Mouse (Mus musculus) MEL (cell line): ENCODE data around the gene Mblac1. TPM values are rescaled to one million over a fixed set of nuclear protein-coding genes. Genes with fewer than 3 reads are reported as not detected.

ENCODE experiments used
- DNase-seq: peaks from one replicate; pipeline ENCODE4 v3.0.0; 2011; ENCODE audit warnings: low read depth, low spot score
- H3K27ac ChIP-seq: 2 replicates; pipeline ENCODE4 v1.5.1; 2012; ENCODE audit warnings: low read depth, mild to moderate bottlenecking, control low read depth, low read length, moderate library complexity; ENCODE audit not compliant: control insufficient read depth
- H3K27me3 ChIP-seq, 2 experiments: fragments of 150-350 bp in 1 of 2; sonication (generic) in 1 of 2; 2 replicates each; pipeline ENCODE4 v1.6.1; 2012; ENCODE audit warnings: low read length in 2 of 2, mild to moderate bottlenecking in 2 of 2, improper control_type of control experiment in 1 of 2, moderate library complexity in 1 of 2; ENCODE audit not compliant: insufficient read depth in 2 of 2, control insufficient read depth in 1 of 2
- H3K36me3 ChIP-seq, 2 experiments: 2 replicates each; pipeline ENCODE4 v1.6.1; 2012 to 2014; ENCODE audit warnings: low read length in 2 of 2, improper control_type of control experiment in 1 of 2, inconsistent platforms in 1 of 2, mild to moderate bottlenecking in 1 of 2; ENCODE audit not compliant: insufficient read depth in 2 of 2, control insufficient read depth in 1 of 2
- H3K4me1 ChIP-seq, 2 experiments: fragments of 150-350 bp in 1 of 2; sonication (generic) in 1 of 2; 2 replicates each; pipeline ENCODE4 v1.6.1; 2012; ENCODE audit warnings: low read length in 2 of 2, improper control_type of control experiment in 1 of 2, mild to moderate bottlenecking in 1 of 2; ENCODE audit not compliant: insufficient read depth in 2 of 2, control insufficient read depth in 1 of 2
- H3K4me3 ChIP-seq, 2 experiments: fragments of 150-350 bp in 1 of 2; sonication (generic) in 1 of 2; 2 replicates each; pipeline ENCODE4 v1.5.1; 2012; ENCODE audit warnings: low read depth in 2 of 2, low read length in 2 of 2, mild to moderate bottlenecking in 2 of 2, moderate library complexity in 2 of 2, control low read depth in 1 of 2, improper control_type of control experiment in 1 of 2; ENCODE audit not compliant: control insufficient read depth in 1 of 2, insufficient read depth in 1 of 2
- H3K79me2 ChIP-seq: 2 replicates; pipeline ENCODE4 v1.6.1; 2012; ENCODE audit warnings: mild to moderate bottlenecking, low read length, moderate library complexity; ENCODE audit not compliant: control insufficient read depth, poor library complexity, insufficient read depth
- H3K9ac ChIP-seq: 2 replicates; pipeline ENCODE4 v1.6.1; 2012; ENCODE audit warnings: low read depth, mild to moderate bottlenecking, control low read depth, low read length, moderate library complexity; ENCODE audit not compliant: control insufficient read depth, poor library complexity, severe bottlenecking
- H3K9me3 ChIP-seq: fragments of 150-350 bp; sonication (generic); replicated peaks from 2 replicates; pipeline ENCODE4 v1.6.1; 2012; ENCODE audit warnings: mild to moderate bottlenecking, low read length, improper control_type of control experiment, moderate library complexity; ENCODE audit not compliant: insufficient read depth
- BHLHE40 ChIP-seq: IDR thresholded peaks from 2 replicates; pipeline ENCODE4 v1.6.1; 2012; ENCODE audit warnings: low read depth, mild to moderate bottlenecking, inconsistent platforms, low read length, improper control_type of control experiment, borderline replicate concordance
- CHD1 ChIP-seq: IDR thresholded peaks from 2 replicates; pipeline ENCODE4 v1.6.1; 2012; ENCODE audit warnings: low read depth, mild to moderate bottlenecking, inconsistent platforms, low read length, improper control_type of control experiment
- ELF1 ChIP-seq: IDR thresholded peaks from 2 replicates; pipeline ENCODE4 v1.6.1; 2014; ENCODE audit warnings: low read depth, mild to moderate bottlenecking, inconsistent platforms, low read length, improper control_type of control experiment, moderate library complexity
- EP300 ChIP-seq, 2 experiments: IDR thresholded peaks; 2 replicates each; pipeline ENCODE4 v1.6.1; 2011; ENCODE audit warnings: improper control_type of control experiment in 2 of 2, low read length in 2 of 2, low read depth in 1 of 2, mild to moderate bottlenecking in 1 of 2
- GABPA ChIP-seq: IDR thresholded peaks from 2 replicates; pipeline ENCODE4 v1.6.1; 2012; ENCODE audit warnings: low read depth, mild to moderate bottlenecking, inconsistent platforms, low read length, improper control_type of control experiment, moderate library complexity
- JUND ChIP-seq: IDR thresholded peaks from 2 replicates; pipeline ENCODE4 v1.6.1; 2011; ENCODE audit warnings: low read depth, mild to moderate bottlenecking, improper control_type of control experiment, low read length
- MAZ ChIP-seq: IDR thresholded peaks from 2 replicates; pipeline ENCODE4 v1.6.1; 2012; ENCODE audit warnings: low read depth, mild to moderate bottlenecking, inconsistent platforms, low read length, improper control_type of control experiment
- MEF2A ChIP-seq: IDR thresholded peaks from 2 replicates; pipeline ENCODE4 v1.6.1; 2014; ENCODE audit warnings: low read depth, mild to moderate bottlenecking, inconsistent platforms, low read length, improper control_type of control experiment; ENCODE audit not compliant: poor library complexity, insufficient replicate concordance, severe bottlenecking; ENCODE audit errors: extremely low read depth
- MXI1 ChIP-seq: IDR thresholded peaks from 2 replicates; pipeline ENCODE4 v1.6.1; 2011; ENCODE audit warnings: mild to moderate bottlenecking, low read depth, low read length, improper control_type of control experiment
- MYB ChIP-seq: IDR thresholded peaks from 2 replicates; pipeline ENCODE4 v1.6.1; 2011; ENCODE audit warnings: mild to moderate bottlenecking, low read depth, low read length, improper control_type of control experiment
- NELFE ChIP-seq: IDR thresholded peaks from 2 replicates; pipeline ENCODE4 v1.6.1; 2011; ENCODE audit warnings: low read depth, low read length, improper control_type of control experiment
- NRF1 ChIP-seq: IDR thresholded peaks from 2 replicates; pipeline ENCODE4 v1.6.1; 2014; ENCODE audit warnings: low read depth, mild to moderate bottlenecking, inconsistent platforms, low read length, improper control_type of control experiment, moderate library complexity; ENCODE audit not compliant: poor library complexity, insufficient read depth, severe bottlenecking
- RAD21 ChIP-seq: IDR thresholded peaks from 2 replicates; pipeline ENCODE4 v1.6.1; 2011; ENCODE audit warnings: mild to moderate bottlenecking, low read depth, low read length, improper control_type of control experiment
- RCOR1 ChIP-seq: IDR thresholded peaks from 2 replicates; pipeline ENCODE4 v1.6.1; 2012; ENCODE audit warnings: low read depth, mild to moderate bottlenecking, inconsistent platforms, low read length, improper control_type of control experiment
- SIN3A ChIP-seq: IDR thresholded peaks from 2 replicates; pipeline ENCODE4 v1.6.1; 2012; ENCODE audit warnings: low read length, improper control_type of control experiment, inconsistent platforms
- TAL1 ChIP-seq: IDR thresholded peaks from 2 replicates; pipeline ENCODE4 v1.6.1; 2012; ENCODE audit warnings: mild to moderate bottlenecking, inconsistent platforms, low read length, moderate library complexity, mixed read lengths
- TBP ChIP-seq: IDR thresholded peaks from 2 replicates; pipeline ENCODE4 v1.8.0; 2011; ENCODE audit warnings: low read depth, low read length, improper control_type of control experiment
- UBTF ChIP-seq: IDR thresholded peaks from 2 replicates; pipeline ENCODE4 v1.6.1; 2012; ENCODE audit warnings: low read depth, mild to moderate bottlenecking, inconsistent platforms, low read length, improper control_type of control experiment, moderate library complexity, borderline replicate concordance; ENCODE audit not compliant: insufficient read depth
- USF1 ChIP-seq: IDR thresholded peaks from 2 replicates; pipeline ENCODE4 v1.6.1; 2014; ENCODE audit warnings: low read depth, mild to moderate bottlenecking, inconsistent platforms, low read length, improper control_type of control experiment, moderate library complexity
- USF2 ChIP-seq, 2 experiments: IDR thresholded peaks; 2 replicates each; pipeline ENCODE4 v1.6.1; 2011 to 2012; ENCODE audit warnings: improper control_type of control experiment in 2 of 2, low read length in 2 of 2, borderline replicate concordance in 1 of 2, inconsistent platforms in 1 of 2, low read depth in 1 of 2, mild to moderate bottlenecking in 1 of 2; ENCODE audit not compliant: insufficient read depth in 1 of 2
- ZC3H11A ChIP-seq: IDR thresholded peaks from 2 replicates; pipeline ENCODE4 v1.6.1; 2012; ENCODE audit warnings: low read depth, mild to moderate bottlenecking, inconsistent platforms, low read length, improper control_type of control experiment
- ZNF384 ChIP-seq: IDR thresholded peaks from 2 replicates; pipeline ENCODE4 v1.6.1; 2012; ENCODE audit warnings: low read depth, mild to moderate bottlenecking, inconsistent platforms, low read length, improper control_type of control experiment
- polyA plus RNA-seq, 2 experiments: library from polyadenylated mRNA; stranded (reverse) in 1 of 2; unstranded in 1 of 2; fragments of >175 nt in 1 of 2; fragments of >200 nt in 1 of 2; gene quantifications; 2 replicates each; pipeline versions ENCODE4 v1.2.1 to v1.2.4; 2012; ENCODE audit warnings: low replicate concordance in 2 of 2, low read depth in 1 of 2; ENCODE audit not compliant: insufficient read length in 2 of 2, insufficient read depth in 1 of 2, missing spikeins in 1 of 2
- total RNA-seq: library from RNA; depleted of rRNA; stranded (reverse); fragments of 300-350 nt; gene quantifications from 2 replicates; pipeline ENCODE4 v1.2.3, GENCODE M21; 2012

Mblac1 gene
- total and polyA plus RNA-seq, 3 experiments: 5.0 to 5.7 TPM; not detected in 1

DNA sequence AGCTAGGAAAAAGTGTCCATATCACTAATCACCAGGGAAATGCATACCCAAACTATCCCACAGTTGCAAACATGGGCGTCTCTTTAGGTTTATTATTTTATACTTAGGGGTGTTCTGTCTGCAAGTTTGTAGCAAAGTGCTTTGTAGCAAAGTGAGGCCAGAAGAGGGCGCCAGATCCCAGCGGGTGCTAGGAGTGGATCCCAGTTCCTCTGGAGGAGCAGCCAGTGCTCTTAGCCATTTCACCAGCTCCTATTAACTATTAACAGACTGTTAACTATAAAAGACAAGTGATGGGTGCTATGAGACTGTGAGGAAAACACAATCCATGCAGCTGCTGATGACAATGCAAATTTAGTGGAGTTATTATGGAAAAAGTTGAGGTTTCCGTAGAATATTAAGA, 28.0 kb downstream of the Mblac1 start (continued):
- no peak for TF ChIP-seq RCOR1
- TF ChIP-seq CHD1: no peak
- no peak for TF ChIP-seq TAL1
- peak; percentile 96 for TF ChIP-seq ZC3H11A
- TF ChIP-seq NRF1: no peak
- TF ChIP-seq SIN3A: no peak; the same call in 1 of the 2 replicates
- TF ChIP-seq BHLHE40: no peak; the same call in 1 of the 2 replicates
- TF ChIP-seq MAZ: peak; percentile 29; the same call in 1 of the 2 replicates
- TF ChIP-seq TBP: peak; percentile 40; the same call in 1 of the 2 replicates
- no peak for TF ChIP-seq ZNF384
- TF ChIP-seq NELFE: no peak; the same call in 1 of the 2 replicates
- TF ChIP-seq MXI1: no peak
- TF ChIP-seq ELF1: no peak
- TF ChIP-seq MEF2A: no peak
- TF ChIP-seq GABPA: no peak
- TF ChIP-seq JUND: no peak
- no peak for TF ChIP-seq MYB

DNA sequence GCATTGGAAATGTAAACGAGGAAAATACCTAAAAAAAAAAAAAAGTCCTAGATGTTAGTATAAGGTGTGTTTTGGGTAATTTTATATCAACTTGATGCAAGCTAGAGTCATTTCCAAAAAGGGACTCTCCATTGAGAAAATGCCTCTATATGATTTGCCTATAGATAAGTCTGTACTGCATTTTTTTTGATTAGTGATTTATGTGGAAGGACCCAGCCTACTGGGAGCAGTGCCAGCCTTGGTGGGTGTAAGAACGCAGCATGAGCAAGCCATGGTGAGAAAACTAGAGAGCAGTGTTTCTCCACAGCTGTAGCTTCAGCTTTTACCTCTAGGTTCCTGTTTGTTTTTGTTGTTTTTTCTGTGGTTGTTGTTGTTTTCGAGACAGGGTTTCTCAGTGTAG, 29.2 kb downstream of the Mblac1 start:
- TF ChIP-seq RCOR1: no peak
- TF ChIP-seq MXI1: no peak
- no peak for TF ChIP-seq USF1
- no peak for TF ChIP-seq RAD21
- peak; percentile 60 for TF ChIP-seq ZNF384
- TF ChIP-seq GABPA: no peak
- TF ChIP-seq EP300 (IDR thresholded peaks at IDR 0.05; ENCODE audit: low read depth in 1 of 2, low read length in 2 of 2): peak in 1 of 2 experiments; percentile 7; a peak in 1 of 4 replicates
- no peak for TF ChIP-seq UBTF
- TF ChIP-seq USF2 (IDR thresholded peaks at IDR 0.05; ENCODE audit: borderline replicate concordance in 1 of 2, insufficient read depth in 1 of 2, low read depth in 1 of 2, low read length in 2 of 2): no peak
- no peak for TF ChIP-seq TBP
- no peak for TF ChIP-seq TAL1
- H3K27me3 ChIP-seq: peaks cover 2% of the 10 kb centered on the region in 2 experiments; a peak in 1 of 4 replicates
- H3K36me3 ChIP-seq: peaks cover 0 to 13% of the 10 kb centered on the region in 2 experiments; a peak in 2 of 4 replicates
- H3K4me3 ChIP-seq: no peak overlapping the region
- H3K79me2 ChIP-seq: no peaks in the 10 kb centered on the region
- H3K9me3 ChIP-seq: no peaks in the 10 kb centered on the region
- DNase-seq: peak; percentile 62
- H3K9ac ChIP-seq: no peak overlapping the region
- no peak overlapping the region for H3K27ac ChIP-seq
- H3K4me1 ChIP-seq: peaks cover 6 to 12% of the 10 kb centered on the region in 2 experiments
